Mouse (Mus musculus) lung, adult 2 months (tissue): Measurements from ENCODE around the gene Tjp2. TPM values are rescaled to one million over a fixed set of nuclear protein-coding genes. Genes with fewer than 3 reads are reported as not detected.

Experiments used
- DNase-seq: peaks from one replicate; pipeline ENCODE4 v3.0.0; 2022
- H3K4me1 ChIP-seq: fragments of 200-500 bp; 2 replicates; pipeline ENCODE4 v1.6.1; 2011; ENCODE audit warnings: low read length; ENCODE audit not compliant: control insufficient read depth, insufficient read depth
- H3K4me3 ChIP-seq: fragments of 200-500 bp; replicated peaks from 2 replicates; pipeline ENCODE3; 2011; ENCODE audit warnings: low read depth, mild to moderate bottlenecking, control low read depth, low read length; ENCODE audit errors: extremely low read depth
- CTCF ChIP-seq: fragments of 200-500 bp; IDR thresholded peaks from 2 replicates; pipeline ENCODE4 v1.5.1; 2011; ENCODE audit warnings: mild to moderate bottlenecking, low read length, control low read depth; ENCODE audit not compliant: insufficient read depth
- POLR2A ChIP-seq: fragments of 200-500 bp; IDR thresholded peaks from 2 replicates; pipeline ENCODE4 v1.6.1; 2011; ENCODE audit warnings: low read depth, mild to moderate bottlenecking, control low read depth, low read length, borderline replicate concordance; ENCODE audit errors: extremely low read depth
- WGBS: fragments of 180-500 bp; shearing (Covaris S2); methylation state at CpG from one replicate; pipeline ENCODE4 v1.1.7; 2018; 5-methylcytosine and 5-hydroxymethylcytosine counted together
- polyA plus RNA-seq: library from polyadenylated mRNA; depleted of rRNA; stranded (reverse); fragments of >200 nt; gene quantifications from 2 replicates; pipeline ENCODE4 v1.2.3, GENCODE M21; 2012

Gene Tjp2
- polyA plus RNA-seq, 1 experiment = 62.3 TPM

- peaks cover 17% of the 10 kb centered on the region for H3K4me1 ChIP-seq
- no peak overlapping the region for H3K4me3 ChIP-seq
- TF ChIP-seq POLR2A (no peak), CTCF (no peak)
- 42% methylated on average over 8 of the region's 8 CpGs for WGBS
- DNase-seq = no peak
Observed at GRCm38 (mm10) chr19:24160460-24160859, 64.4 kb downstream of the Tjp2 start.

- DNase-seq = no peak
- WGBS = 19% methylated on average over 9 of the region's 9 CpGs
- H3K4me3 ChIP-seq = no peak overlapping the region
- H3K4me1 ChIP-seq = peaks cover 17% of the 10 kb centered on the region
- TF ChIP-seq CTCF (no peak), POLR2A (no peak)
Observed at GRCm38 (mm10) chr19:24159751-24160150, 65.1 kb downstream of the Tjp2 start.

- H3K4me3 ChIP-seq = no peak overlapping the region
- WGBS = 33% methylated on average over 9 of the region's 9 CpGs
- DNase-seq = no peak
- TF ChIP-seq POLR2A = no peak
- no peak for TF ChIP-seq CTCF
- H3K4me1 ChIP-seq = peaks cover 17% of the 10 kb centered on the region
Observed at GRCm38 (mm10) chr19:24159334-24159733, 65.5 kb downstream of the Tjp2 start.

- TF ChIP-seq POLR2A (no peak), CTCF (no peak)
- no peak overlapping the region for H3K4me3 ChIP-seq
- WGBS = 45% methylated on average over 6 of the region's 6 CpGs
- peaks cover 16% of the 10 kb centered on the region for H3K4me1 ChIP-seq
- DNase-seq = no peak
Observed at GRCm38 (mm10) chr19:24156067-24156455, 68.8 kb downstream of the Tjp2 start.

GRCm38 (mm10) chr19:24155395-24156066 is 69.3 kb downstream of the Tjp2 start:
- DNase-seq = no peak
- Histone ChIP-seq H3K4me1 (peaks cover 14% of the 10 kb centered on the region), H3K4me3 (no peak overlapping the region)
- TF ChIP-seq POLR2A = no peak
- TF ChIP-seq CTCF = no peak
- WGBS = 65% methylated on average over 8 of the region's 8 CpGs

- peaks cover 8% of the 10 kb centered on the region for H3K4me1 ChIP-seq
- H3K4me3 ChIP-seq = no peak overlapping the region
- TF ChIP-seq CTCF (0 out of 2 replicates have a peak, but pooled peaks have one; percentile 12), POLR2A (no peak)
- 48% methylated on average over 9 of the region's 9 CpGs for WGBS
- DNase-seq = no peak
Observed at GRCm38 (mm10) chr19:24153266-24154023, 71.4 kb downstream of the Tjp2 start.

- no peak for DNase-seq
- Histone ChIP-seq H3K4me3 (no peak overlapping the region), H3K4me1 (peaks cover 3% of the 10 kb centered on the region; the same call in 1 of the 2 replicates)
- TF ChIP-seq POLR2A (no peak), CTCF (no peak)
- WGBS = 68% methylated on average over 7 of the region's 7 CpGs
Observed at GRCm38 (mm10) chr19:24144009-24144408, 80.8 kb downstream of the Tjp2 start.

GRCm38 (mm10) chr19:24142621-24143061 is 82.2 kb downstream of the Tjp2 start:
- no peak for DNase-seq
- 78% methylated on average over 12 of the region's 12 CpGs for WGBS
- TF ChIP-seq CTCF (no peak), POLR2A (no peak)
- no peak overlapping the region for H3K4me3 ChIP-seq
- H3K4me1 ChIP-seq = peaks cover 3% of the 10 kb centered on the region; the same call in 1 of the 2 replicates

GRCm38 (mm10) chr19:24140298-24140697 is 84.5 kb downstream of the Tjp2 start:
- no peak for TF ChIP-seq POLR2A
- no peak for TF ChIP-seq CTCF
- 44% methylated on average over 3 of the region's 3 CpGs for WGBS
- DNase-seq = no peak
- Histone ChIP-seq H3K4me1 (peaks cover 3% of the 10 kb centered on the region), H3K4me3 (no peak overlapping the region)
